Mouse (Mus musculus): Measurements from ENCODE around the gene Gm42688.

DNA sequence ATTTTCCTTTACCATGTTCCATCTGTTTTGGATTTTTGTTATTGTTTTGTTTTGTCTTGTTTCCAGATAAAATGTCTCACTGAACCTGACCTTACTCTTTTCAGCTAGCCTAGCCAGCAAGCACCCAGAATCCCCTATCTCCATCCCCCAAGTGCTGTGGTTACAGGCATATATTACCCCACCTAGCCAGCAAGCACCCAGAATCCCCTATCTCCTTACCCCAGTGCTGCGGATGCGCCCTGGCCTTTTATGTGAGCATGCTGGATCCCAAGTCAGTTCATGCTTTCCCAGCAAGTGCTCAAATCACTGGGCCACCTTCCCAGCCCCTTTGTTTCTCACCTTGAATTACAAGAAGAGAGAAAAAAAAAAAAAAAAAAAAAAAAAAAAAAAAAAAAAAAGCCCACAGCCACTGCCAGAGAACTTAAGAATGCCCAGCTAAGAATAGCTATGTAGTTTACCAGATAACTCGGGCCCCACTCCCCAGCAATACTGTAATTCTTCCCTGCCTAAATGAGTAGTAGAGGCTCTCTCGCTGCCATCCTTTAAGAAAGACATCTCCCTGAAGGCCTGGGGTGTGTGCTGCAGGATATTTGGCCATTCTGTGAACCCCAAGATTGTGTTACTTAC lies 10.2 kb downstream of the Gm42688 start:
- TF ChIP-seq POLR2A (IDR thresholded peaks at IDR 0.05; ENCODE audit: control insufficient read depth, extremely low read depth, insufficient read depth, low read length, poor library complexity), result no peak
- no peak for TF ChIP-seq CTCF (IDR thresholded peaks at IDR 0.05; ENCODE audit: borderline replicate concordance, control insufficient read depth, extremely low read depth, insufficient read depth, low read length, poor library complexity)

All from thymus, adult 2 months (tissue).